Mouse (Mus musculus) gastrocnemius, postnatal 25 days (tissue): Measurements from ENCODE around the gene Cryzl2. TPM values are rescaled to one million over a fixed set of nuclear protein-coding genes. Genes with fewer than 3 reads are reported as not detected.

Experiments used
- DNase-seq: peaks from one replicate; pipeline ENCODE4 v3.0.0; 2022
- total RNA-seq, 2 experiments: library from RNA; stranded (reverse); gene quantifications; 1 replicate in 1 of 2; 2 replicates in 1 of 2; pipeline ENCODE4 v1.2.3; 2021

The Cryzl2 gene
- total RNA-seq, 2 experiments from 2014 or later = 1.2 to 1.4 TPM

GRCm38 (mm10) chr1:157532826-157533460 lies 74.6 kb downstream of the Cryzl2 start:
- DNase-seq = no peak

GRCm38 (mm10) chr1:157535571-157535970 lies 77.2 kb downstream of the Cryzl2 start:
- no peak for DNase-seq

- DNase-seq = no peak
These were observed 78.1 kb downstream of the Cryzl2 start for GRCm38 (mm10) chr1:157536471-157536870.

GRCm38 (mm10) chr1:157537636-157538035 lies 79.3 kb downstream of the Cryzl2 start:
- no peak for DNase-seq

Other genes starting within 250 kb of the Cryzl2 start
- gene Rasal2, start 46.0 kb upstream of the Cryzl2 start, total RNA-seq = 1 to 10 TPM; 8.6 TPM
- gene Sec16b, start 48.2 kb downstream of the Cryzl2 start, total RNA-seq = 1 to 10 TPM; 1.2 to 1.8 TPM